Mouse (Mus musculus): ENCODE results near the gene Mgat3.

Gene Mgat3

GRCm38 (mm10) chr15:80225208-80225607, 51.7 kb downstream of the Mgat3 start:
- peak; percentile 74 for DNase-seq (ENCODE audit: inconsistent ontology term)

- no peak for DNase-seq (ENCODE audit: inconsistent ontology term)
Measured at GRCm38 (mm10) chr15:80225796-80226195, 52.3 kb downstream of the Mgat3 start.

DNA sequence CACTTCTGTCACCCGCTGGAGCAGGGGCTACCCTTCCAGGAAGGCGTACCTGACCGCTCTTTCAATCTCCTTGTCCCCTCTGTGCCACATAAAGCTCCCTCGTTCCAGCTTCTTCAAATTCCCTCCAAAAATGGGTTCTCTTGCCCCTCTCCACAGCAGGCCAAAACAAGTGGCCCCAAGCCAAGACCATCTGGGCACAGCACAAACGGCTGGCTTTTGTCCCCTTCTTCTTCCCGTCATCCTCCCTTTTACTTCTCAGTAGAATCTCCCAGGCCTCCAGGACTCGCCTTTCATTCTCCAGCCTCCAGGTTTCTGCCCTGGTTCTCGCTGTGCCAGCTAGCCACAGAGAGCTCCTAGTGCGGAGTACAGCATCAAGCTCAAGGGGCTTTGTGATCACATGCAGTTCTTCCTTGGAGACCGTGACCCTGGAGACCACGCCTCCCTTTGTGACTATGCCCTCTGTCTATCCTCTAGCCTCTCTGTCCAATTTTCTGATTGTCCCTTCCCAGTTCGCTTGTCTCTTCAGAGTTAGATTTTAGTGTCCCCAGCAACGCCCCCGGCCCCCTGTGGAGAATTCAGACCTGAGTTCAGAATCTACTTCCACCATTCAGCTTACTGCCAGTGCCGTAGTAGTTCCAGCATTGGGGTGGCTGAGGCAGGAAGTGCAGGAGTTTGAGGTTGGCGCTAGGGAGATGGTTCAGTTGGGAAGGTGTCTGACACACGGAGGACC, 54.7 kb downstream of the Mgat3 start:
- DNase-seq (ENCODE audit: inconsistent ontology term), result no peak

- DNase-seq (ENCODE audit: inconsistent ontology term), result no peak
Measured at GRCm38 (mm10) chr15:80232331-80232730, 58.8 kb downstream of the Mgat3 start.

GRCm38 (mm10) chr15:80233053-80233452, 59.5 kb downstream of the Mgat3 start:
- no peak for DNase-seq (ENCODE audit: inconsistent ontology term)

GRCm38 (mm10) chr15:80233733-80234509, 60.4 kb downstream of the Mgat3 start, which contains the start of gene Mief1:
Gene Mief1, plus strand, starts transcription at chr15:80234018.
- peak; percentile 99 for DNase-seq (ENCODE audit: inconsistent ontology term)

DNA sequence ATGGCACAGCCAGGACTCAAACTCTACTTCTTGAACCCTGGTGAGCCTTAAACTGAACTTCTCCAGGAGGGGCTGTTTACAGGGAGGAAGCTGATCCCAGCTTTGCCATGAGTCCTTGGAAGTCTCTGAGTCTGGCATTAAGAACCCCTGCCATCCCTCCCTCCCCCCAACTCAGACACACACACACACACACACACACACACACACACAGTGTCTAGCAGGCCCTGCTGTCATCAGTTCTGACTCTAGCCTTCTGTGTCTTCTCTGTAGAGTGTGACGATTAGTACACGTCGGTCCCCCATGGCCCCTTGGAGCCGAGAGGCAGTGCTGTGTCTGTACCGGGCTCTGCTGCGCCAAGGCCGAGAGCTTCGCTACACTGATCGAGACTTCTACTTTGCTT, 62.0 kb downstream of the Mgat3 start, which contains the start of gene AC140267.1:
Gene AC140267.1 (plus strand): TSS at position 301 of the 400 bp plus-strand sequence.
- no peak for DNase-seq (ENCODE audit: inconsistent ontology term)

GRCm38 (mm10) chr15:80248135-80248534, 74.6 kb downstream of the Mgat3 start:
- no peak for DNase-seq (ENCODE audit: inconsistent ontology term)

DNA sequence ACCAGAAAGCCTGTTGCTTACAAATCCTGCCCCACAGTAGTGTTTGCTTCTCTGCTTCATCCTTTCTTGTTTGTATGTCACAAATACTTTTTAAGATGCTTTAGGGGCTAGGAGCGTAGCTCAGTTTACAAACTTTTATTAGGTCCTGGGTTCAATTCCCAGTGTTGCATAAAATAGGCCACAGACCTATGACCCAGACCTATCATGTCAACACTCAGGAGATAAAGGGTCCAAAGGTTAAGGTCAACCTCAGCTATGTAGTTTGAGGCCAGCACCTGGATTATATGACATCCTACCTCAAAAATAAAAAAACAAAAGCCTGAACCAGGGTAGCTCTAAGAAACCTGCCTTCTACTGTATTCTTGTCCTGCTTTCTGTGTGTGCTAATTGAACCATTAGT, 75.1 kb downstream of the Mgat3 start:
- no peak for DNase-seq (ENCODE audit: inconsistent ontology term)

- no peak for DNase-seq (ENCODE audit: inconsistent ontology term)
Measured at GRCm38 (mm10) chr15:80249672-80250071, 76.2 kb downstream of the Mgat3 start.

GRCm38 (mm10) chr15:80250586-80250985, 77.1 kb downstream of the Mgat3 start:
- DNase-seq (ENCODE audit: inconsistent ontology term), result no peak

GRCm38 (mm10) chr15:80253530-80253929, 80.0 kb downstream of the Mgat3 start:
- DNase-seq (ENCODE audit: inconsistent ontology term), result no peak

GRCm38 (mm10) chr15:80254207-80254606, 80.7 kb downstream of the Mgat3 start:
- DNase-seq (ENCODE audit: inconsistent ontology term), result peak; percentile 64

GRCm38 (mm10) chr15:80254847-80255645, 81.5 kb downstream of the Mgat3 start, which contains the start of gene Atf4:
Gene Atf4, plus strand, starts transcription at chr15:80255184.
- peak; percentile 99 for DNase-seq (ENCODE audit: inconsistent ontology term)

GRCm38 (mm10) chr15:80255646-80256121, 82.2 kb downstream of the Mgat3 start:
- peak; percentile 94 for DNase-seq (ENCODE audit: inconsistent ontology term)

- no peak for DNase-seq (ENCODE audit: inconsistent ontology term)
Measured at GRCm38 (mm10) chr15:80256242-80256641, 82.7 kb downstream of the Mgat3 start.

DNA sequence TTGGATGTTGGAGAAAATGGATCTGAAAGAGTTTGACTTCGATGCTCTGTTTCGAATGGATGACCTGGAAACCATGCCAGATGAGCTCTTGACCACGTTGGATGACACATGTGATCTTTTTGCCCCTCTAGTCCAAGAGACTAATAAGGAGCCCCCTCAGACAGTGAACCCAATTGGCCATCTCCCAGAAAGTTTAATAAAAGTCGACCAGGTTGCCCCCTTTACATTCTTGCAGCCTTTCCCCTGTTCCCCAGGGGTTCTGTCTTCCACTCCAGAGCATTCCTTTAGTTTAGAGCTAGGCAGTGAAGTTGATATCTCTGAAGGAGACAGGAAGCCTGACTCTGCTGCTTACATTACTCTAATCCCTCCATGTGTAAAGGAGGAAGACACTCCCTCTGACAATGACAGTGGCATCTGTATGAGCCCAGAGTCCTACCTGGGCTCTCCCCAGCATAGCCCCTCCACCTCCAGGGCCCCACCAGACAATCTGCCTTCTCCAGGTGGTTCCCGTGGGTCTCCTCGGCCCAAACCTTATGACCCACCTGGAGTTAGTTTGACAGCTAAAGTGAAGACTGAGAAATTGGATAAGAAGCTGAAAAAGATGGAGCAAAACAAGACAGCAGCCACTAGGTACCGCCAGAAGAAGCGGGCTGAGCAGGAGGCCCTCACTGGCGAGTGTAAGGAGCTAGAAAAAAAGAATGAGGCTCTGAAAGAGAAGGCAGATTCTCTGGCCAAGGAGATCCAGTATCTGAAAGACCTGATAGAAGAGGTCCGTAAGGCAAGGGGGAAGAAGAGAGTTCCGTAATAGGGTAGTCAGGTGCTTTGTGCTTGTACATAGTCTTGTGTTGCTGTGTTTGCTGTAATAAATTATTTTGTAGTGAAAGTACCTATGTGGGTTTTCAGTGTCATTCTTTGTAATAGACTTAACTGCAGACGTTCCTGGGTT, 83.4 kb downstream of the Mgat3 start:
- no peak for DNase-seq (ENCODE audit: inconsistent ontology term)

GRCm38 (mm10) chr15:80257602-80258239, 84.2 kb downstream of the Mgat3 start:
- no peak for DNase-seq (ENCODE audit: inconsistent ontology term)

- DNase-seq (ENCODE audit: inconsistent ontology term), result peak; percentile 26
Measured at GRCm38 (mm10) chr15:80258240-80259170, 85.0 kb downstream of the Mgat3 start.
